Mouse (Mus musculus): Measurements from ENCODE around the gene Anxa11.

GRCm38 (mm10) chr14:25855241-25855885 lies 13.4 kb downstream of the Anxa11 start:
- no peak for TF ChIP-seq CTCF (IDR thresholded peaks at IDR 0.05; ENCODE audit: borderline replicate concordance, insufficient read depth, low read depth, low read length)
- no peak for TF ChIP-seq POLR2A (IDR thresholded peaks at IDR 0.05; ENCODE audit: borderline replicate concordance, insufficient read depth, low read length)
